ENCODE assay signal across 8 mouse cellular contexts in the genomic region with DNA sequence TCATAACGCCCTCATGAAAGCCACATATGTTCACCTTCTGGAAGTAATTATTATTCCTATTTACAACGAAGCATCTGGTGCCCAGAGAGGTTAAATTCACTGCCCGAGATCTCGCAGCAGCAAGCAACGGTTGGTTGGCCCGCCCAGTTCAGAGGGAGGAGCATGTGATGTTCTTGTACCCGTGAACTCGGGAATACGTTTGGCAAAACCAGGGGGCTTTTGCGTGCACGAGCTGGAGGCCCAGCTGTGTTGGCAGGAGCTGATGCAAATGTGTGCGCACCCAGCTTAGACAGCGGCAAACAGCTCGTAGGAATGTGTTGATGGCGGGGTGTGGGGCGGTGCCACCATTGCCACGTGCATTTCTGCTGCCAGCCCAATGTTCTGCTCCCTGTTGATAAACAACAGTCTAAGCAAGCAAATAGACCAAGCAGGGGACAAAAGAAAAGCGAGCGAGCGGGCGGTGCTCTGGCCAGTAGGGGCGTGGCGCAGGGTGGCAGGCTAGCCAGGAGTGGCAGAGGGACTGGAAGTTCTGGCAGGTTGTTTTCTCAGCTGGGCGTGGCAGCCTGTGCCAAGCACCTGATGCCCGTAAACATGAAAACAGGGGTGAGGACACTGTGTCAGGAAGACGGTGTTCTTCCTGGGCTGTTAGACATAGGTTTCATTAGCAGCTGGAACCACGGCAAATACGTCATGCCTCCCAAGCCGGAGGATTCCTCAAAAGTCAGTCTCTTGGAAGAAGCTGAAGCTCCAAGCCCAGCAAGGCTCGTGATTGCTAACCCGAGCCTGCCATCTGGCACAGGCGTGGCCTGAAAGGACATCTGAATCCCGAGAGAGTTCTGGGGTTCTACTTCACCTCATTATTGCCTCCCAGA. TPM values are rescaled to one million over a fixed set of nuclear protein-coding genes. Genes with fewer than 3 reads are reported as not detected.
DNase-seq lines count a peak whose midpoint lies in the region; ATAC-seq and TF ChIP-seq lines count a peak whose summit lies in the region.

No protein-coding gene starts in this region.

- WGBS in heart, postnatal 0 days = 4% methylated on average over 33 of the region's 33 CpGs
- 3% methylated on average over 33 of the region's 33 CpGs for WGBS in neural tube, embryonic 13.5 days

- peak overlapping the region; percentile 58 for H3K4me2 ChIP-seq in heart, postnatal 0 days (ENCODE audit: low read depth, low read length)
- peak overlapping the region; percentile 67 for H3K4me2 ChIP-seq in neural tube, embryonic 13.5 days

- no peak for TF ChIP-seq POLR2A in ES-Bruce4 (IDR thresholded peaks at IDR 0.05; ENCODE audit: insufficient read depth, low read length)

- no peaks in the 10 kb centered on the region for H3K9me3 ChIP-seq in ES-Bruce4 (replicated peaks; ENCODE audit: control insufficient read depth, insufficient read depth, low read length, poor library complexity, severe bottlenecking)
- H3K9me3 ChIP-seq in erythroblast, embryonic 14.5 days (ENCODE audit: control insufficient read depth, low read length) = no peaks in the 10 kb centered on the region
- no peaks in the 10 kb centered on the region for H3K9me3 ChIP-seq in heart, postnatal 0 days (replicated peaks; ENCODE audit: control insufficient read depth, low read length)
- H3K9me3 ChIP-seq in neural tube, embryonic 13.5 days = no peaks in the 10 kb centered on the region

- peak overlapping the region; percentile 34; the same call in 1 of the 2 replicates for H3K4me3 ChIP-seq in ES-Bruce4 (ENCODE audit: low read depth, low read length)
- peak overlapping the region; percentile 63 for H3K4me3 ChIP-seq in erythroblast, embryonic 14.5 days (replicated peaks)
- peak overlapping the region; percentile 25 for H3K4me3 ChIP-seq in heart, postnatal 0 days (ENCODE audit: low read depth, low read length)
- H3K4me3 ChIP-seq in neural tube, embryonic 13.5 days = peak overlapping the region; percentile 35

- TF ChIP-seq EP300 in ES-Bruce4 (IDR thresholded peaks at IDR 0.05; ENCODE audit: insufficient read depth, low read depth, low read length) = peak; percentile 58; the same call in 1 of the 2 replicates
- peak; percentile 94 for TF ChIP-seq EP300 in heart, postnatal 0 days (IDR thresholded peaks at IDR 0.05; ENCODE audit: low read depth)

- ATAC-seq in heart, postnatal 0 days (ENCODE audit: insufficient read depth, low read depth) = peak; percentile 71
- ATAC-seq in neural tube, embryonic 13.5 days (ENCODE audit: low read depth) = peak; percentile 66

- H3K27ac ChIP-seq in ES-Bruce4 (ENCODE audit: insufficient read depth, low read length) = no peak overlapping the region
- H3K27ac ChIP-seq in heart, postnatal 0 days (ENCODE audit: low read depth) = peak overlapping the region; percentile 85
- H3K27ac ChIP-seq in neural tube, embryonic 13.5 days (replicated peaks) = peak overlapping the region; percentile 79

- no peak for TF ChIP-seq CTCF in ES-Bruce4 (IDR thresholded peaks at IDR 0.05; ENCODE audit: low read depth, low read length)
- peak; percentile 47 for TF ChIP-seq CTCF in heart, postnatal 0 days (IDR thresholded peaks at IDR 0.05; ENCODE audit: low read depth)

- H3K9ac ChIP-seq in ES-Bruce4 (ENCODE audit: low read depth, poor library complexity, severe bottlenecking) = 0 out of 2 replicates have a peak overlapping the region, but pooled peaks have one; percentile 0
- peak overlapping the region; percentile 13; the same call in 1 of the 2 replicates for H3K9ac ChIP-seq in heart, postnatal 0 days (replicated peaks; ENCODE audit: low read depth, low read length)
- H3K9ac ChIP-seq in neural tube, embryonic 13.5 days = peak overlapping the region; percentile 55

- H3K36me3 ChIP-seq in ES-Bruce4 (ENCODE audit: control insufficient read depth, insufficient read depth, low read length, poor library complexity, severe bottlenecking) = no peaks in the 10 kb centered on the region
- H3K36me3 ChIP-seq in erythroblast, embryonic 14.5 days (ENCODE audit: control insufficient read depth) = no peaks in the 10 kb centered on the region
- H3K36me3 ChIP-seq in heart, postnatal 0 days (replicated peaks; ENCODE audit: control insufficient read depth, insufficient read depth, low read length) = no peaks in the 10 kb centered on the region
- H3K36me3 ChIP-seq in neural tube, embryonic 13.5 days = no peaks in the 10 kb centered on the region

- DNase-seq in brain, adult 2 months (ENCODE audit: low read depth, low spot score) = peak; percentile 84
- DNase-seq in heart, postnatal 0 days (ENCODE audit: low spot score) = peak; percentile 78
- DNase-seq in kidney, postnatal 14 days = peak; percentile 83
- DNase-seq in lung, adult 18-20 months = peak; percentile 90 to 95
- peak; percentile 56 to 58 for DNase-seq in thymus, postnatal 36 days

- H3K4me1 ChIP-seq in ES-Bruce4 (ENCODE audit: control insufficient read depth, insufficient read depth, low read length) = peaks cover 3% of the 10 kb centered on the region
- peaks cover 37% of the 10 kb centered on the region for H3K4me1 ChIP-seq in erythroblast, embryonic 14.5 days (ENCODE audit: control insufficient read depth)
- peaks cover 29% of the 10 kb centered on the region for H3K4me1 ChIP-seq in heart, postnatal 0 days (ENCODE audit: control insufficient read depth, insufficient read depth)
- H3K4me1 ChIP-seq in neural tube, embryonic 13.5 days (replicated peaks) = peaks cover 28% of the 10 kb centered on the region

- no peaks in the 10 kb centered on the region for H3K27me3 ChIP-seq in ES-Bruce4 (ENCODE audit: control insufficient read depth, insufficient read depth, low read length, poor library complexity, severe bottlenecking)
- peaks cover 7% of the 10 kb centered on the region; the same call in 1 of the 2 replicates for H3K27me3 ChIP-seq in erythroblast, embryonic 14.5 days (ENCODE audit: control insufficient read depth)
- H3K27me3 ChIP-seq in heart, postnatal 0 days (ENCODE audit: control insufficient read depth, insufficient read depth, low read length) = no peaks in the 10 kb centered on the region
- no peaks in the 10 kb centered on the region for H3K27me3 ChIP-seq in neural tube, embryonic 13.5 days

RNA-seq across cellular contexts. Expression of a gene that starts 30.6 kb away (rescaled TPM):
- polyA plus RNA-seq in ES-Bruce4 (2011; ENCODE audit: insufficient read depth, insufficient read length, low read depth, missing spikeins) = 172 and 176 TPM in 2 replicates
- 0.06 and 0.07 TPM in 2 replicates for polyA plus RNA-seq in erythroblast, embryonic 14.5 days (2012)
- 30.3 and 35.6 TPM in 2 replicates for total RNA-seq in heart, postnatal 0 days (2014; rRNA removed; ENCODE audit: low replicate concordance)
- 17.0 and 17.4 TPM in 2 replicates for polyA plus RNA-seq in heart, postnatal 0 days (2015; fragmentation: Nextera tagmentation; extraction: Ambion mirVana)
- 72.8 and 78.2 TPM in 2 replicates for polyA plus RNA-seq in neural tube, embryonic 13.5 days (2015; fragmentation: Nextera tagmentation; extraction: Ambion mirVana)

RNA-seq across cellular contexts. Expression of a gene that starts 41.7 kb away (rescaled TPM):
- 29.3 and 29.6 TPM in 2 replicates for polyA plus RNA-seq in ES-Bruce4 (2011; ENCODE audit: insufficient read depth, insufficient read length, low read depth, missing spikeins)
- 7.9 and 8.8 TPM in 2 replicates for polyA plus RNA-seq in erythroblast, embryonic 14.5 days (2012)
- 48.5 and 50.0 TPM in 2 replicates for total RNA-seq in heart, postnatal 0 days (2014; rRNA removed; ENCODE audit: low replicate concordance)
- polyA plus RNA-seq in heart, postnatal 0 days (2015; fragmentation: Nextera tagmentation; extraction: Ambion mirVana) = 18.4 and 18.5 TPM in 2 replicates
- polyA plus RNA-seq in neural tube, embryonic 13.5 days (2015; fragmentation: Nextera tagmentation; extraction: Ambion mirVana) = 20.4 and 21.2 TPM in 2 replicates

Comparison
In these comparisons a context has a peak if more than half of its experiments do, and no peak if none do; other contexts are left out.
1. H3K9ac ChIP-seq: peak in every context shown above with its lines; median percentile 55 in neural tube, embryonic 13.5 days; 13 in heart, postnatal 0 days; 0 in ES-Bruce4.
2. RNA of a gene that starts 30.6 kb away (polyA plus RNA-seq): 172 to 176 TPM in ES-Bruce4, 72.8 to 78.2 TPM in neural tube, embryonic 13.5 days and 17.0 to 17.4 TPM in heart, postnatal 0 days; 0.06 to 0.07 TPM in erythroblast, embryonic 14.5 days; every median in the first group is over 10 times any median in the second.
3. Peak in every context shown above with its lines, with median percentiles within 50 percentile points of each other: H3K4me3 ChIP-seq and DNase-seq.